Mouse (Mus musculus): Measurements from ENCODE around the gene Kcnc3. TPM values are rescaled to one million over a fixed set of nuclear protein-coding genes. Genes with fewer than 3 reads are reported as not detected.
A peak's percentile ranks its signal among the peaks of the same experiment; 100 is the strongest.

Gene Kcnc3
- polyA plus RNA-seq, 1 experiment from 2014 or later: 0.08 TPM

GRCm38 (mm10) chr7:44636684-44637083 is 46.2 kb downstream of the Kcnc3 start:
- peaks cover 66% of the 10 kb centered on the region for H3K27me3 ChIP-seq (ENCODE audit: control insufficient read depth, insufficient read depth, low read length)
- ATAC-seq (replicated peaks; ENCODE audit: extremely low read depth, insufficient read depth, low FRiP score): no peak

GRCm38 (mm10) chr7:44638663-44639062 is 48.2 kb downstream of the Kcnc3 start:
- no peak for ATAC-seq (replicated peaks; ENCODE audit: extremely low read depth, insufficient read depth, low FRiP score)
- Histone ChIP-seq H3K27me3 (ENCODE audit: control insufficient read depth, insufficient read depth, low read length) (peaks cover 56% of the 10 kb centered on the region), H3K9ac (ENCODE audit: low read length) (no peak overlapping the region), H3K27ac (ENCODE audit: low read length) (no peak overlapping the region), H3K4me2 (ENCODE audit: low read depth, low read length) (no peak overlapping the region; the same call in 1 of the 2 replicates), H3K9me3 (replicated peaks; ENCODE audit: control insufficient read depth, low read length) (no peaks in the 10 kb centered on the region), H3K4me1 (ENCODE audit: control insufficient read depth, insufficient read depth, low read length) (no peaks in the 10 kb centered on the region), H3K36me3 (ENCODE audit: control insufficient read depth, insufficient read depth) (no peaks in the 10 kb centered on the region), H3K4me3 (ENCODE audit: low read length) (no peak overlapping the region)
- 5% methylated on average over 16 of the region's 16 CpGs for WGBS

More at GRCm38 (mm10) chr7:44636684-44637083, 46.2 kb downstream of the Kcnc3 start:
- Histone ChIP-seq H3K27ac (ENCODE audit: low read length) (no peak overlapping the region), H3K4me1 (ENCODE audit: control insufficient read depth, insufficient read depth, low read length) (no peaks in the 10 kb centered on the region), H3K4me2 (ENCODE audit: low read depth, low read length) (no peak overlapping the region), H3K9ac (ENCODE audit: low read length) (no peak overlapping the region), H3K36me3 (ENCODE audit: control insufficient read depth, insufficient read depth) (no peaks in the 10 kb centered on the region), H3K9me3 (replicated peaks; ENCODE audit: control insufficient read depth, low read length) (no peaks in the 10 kb centered on the region), H3K4me3 (ENCODE audit: low read length) (no peak overlapping the region)
- WGBS: 74% methylated on average over 9 of the region's 9 CpGs

- 19% methylated on average over 25 of the region's 25 CpGs for WGBS
- Histone ChIP-seq H3K9me3 (replicated peaks; ENCODE audit: control insufficient read depth, low read length) (no peaks in the 10 kb centered on the region), H3K4me3 (ENCODE audit: low read length) (no peak overlapping the region), H3K4me1 (ENCODE audit: control insufficient read depth, insufficient read depth, low read length) (no peaks in the 10 kb centered on the region), H3K9ac (ENCODE audit: low read length) (no peak overlapping the region), H3K27me3 (ENCODE audit: control insufficient read depth, insufficient read depth, low read length) (peaks cover 68% of the 10 kb centered on the region), H3K4me2 (ENCODE audit: low read depth, low read length) (peak overlapping the region; percentile 2; the same call in 1 of the 2 replicates), H3K36me3 (ENCODE audit: control insufficient read depth, insufficient read depth) (no peaks in the 10 kb centered on the region), H3K27ac (ENCODE audit: low read length) (no peak overlapping the region)
- ATAC-seq (replicated peaks; ENCODE audit: extremely low read depth, insufficient read depth, low FRiP score): no peak
These were observed 50.6 kb downstream of the Kcnc3 start for GRCm38 (mm10) chr7:44640843-44641605.

- no peaks in the 10 kb centered on the region for H3K4me1 ChIP-seq (ENCODE audit: control insufficient read depth, insufficient read depth, low read length)
- 25% methylated on average over 8 of the region's 8 CpGs for WGBS
- no peaks in the 10 kb centered on the region for H3K36me3 ChIP-seq (ENCODE audit: control insufficient read depth, insufficient read depth)
- H3K9me3 ChIP-seq (replicated peaks; ENCODE audit: control insufficient read depth, low read length): no peaks in the 10 kb centered on the region
- H3K27ac ChIP-seq (ENCODE audit: low read length): no peak overlapping the region
- no peak overlapping the region for H3K4me3 ChIP-seq (ENCODE audit: low read length)
- no peak for ATAC-seq (replicated peaks; ENCODE audit: extremely low read depth, insufficient read depth, low FRiP score)
- no peak overlapping the region for H3K9ac ChIP-seq (ENCODE audit: low read length)
- H3K27me3 ChIP-seq (ENCODE audit: control insufficient read depth, insufficient read depth, low read length): peaks cover 71% of the 10 kb centered on the region
- H3K4me2 ChIP-seq (ENCODE audit: low read depth, low read length): no peak overlapping the region
These were observed 51.4 kb downstream of the Kcnc3 start for GRCm38 (mm10) chr7:44641887-44642286.

- no peak overlapping the region for H3K27ac ChIP-seq (ENCODE audit: low read length)
- H3K9ac ChIP-seq (ENCODE audit: low read length): no peak overlapping the region
- H3K4me1 ChIP-seq (ENCODE audit: control insufficient read depth, insufficient read depth, low read length): no peaks in the 10 kb centered on the region
- no peak for ATAC-seq (replicated peaks; ENCODE audit: extremely low read depth, insufficient read depth, low FRiP score)
- peaks cover 47% of the 10 kb centered on the region for H3K27me3 ChIP-seq (ENCODE audit: control insufficient read depth, insufficient read depth, low read length)
- WGBS: 66% methylated on average over 5 of the region's 5 CpGs
- H3K4me2 ChIP-seq (ENCODE audit: low read depth, low read length): no peak overlapping the region
- H3K4me3 ChIP-seq (ENCODE audit: low read length): no peak overlapping the region
- H3K9me3 ChIP-seq (replicated peaks; ENCODE audit: control insufficient read depth, low read length): no peaks in the 10 kb centered on the region
- H3K36me3 ChIP-seq (ENCODE audit: control insufficient read depth, insufficient read depth): no peaks in the 10 kb centered on the region
These were observed 54.8 kb downstream of the Kcnc3 start for GRCm38 (mm10) chr7:44645256-44645655.

GRCm38 (mm10) chr7:44645951-44646350 is 55.5 kb downstream of the Kcnc3 start:
- Histone ChIP-seq H3K4me1 (ENCODE audit: control insufficient read depth, insufficient read depth, low read length) (no peaks in the 10 kb centered on the region), H3K4me2 (ENCODE audit: low read depth, low read length) (no peak overlapping the region), H3K27ac (ENCODE audit: low read length) (no peak overlapping the region), H3K4me3 (ENCODE audit: low read length) (no peak overlapping the region), H3K36me3 (ENCODE audit: control insufficient read depth, insufficient read depth) (no peaks in the 10 kb centered on the region), H3K27me3 (ENCODE audit: control insufficient read depth, insufficient read depth, low read length) (peaks cover 40% of the 10 kb centered on the region), H3K9me3 (replicated peaks; ENCODE audit: control insufficient read depth, low read length) (no peaks in the 10 kb centered on the region), H3K9ac (ENCODE audit: low read length) (no peak overlapping the region)
- WGBS: 26% methylated on average over 15 of the region's 15 CpGs
- no peak for ATAC-seq (replicated peaks; ENCODE audit: extremely low read depth, insufficient read depth, low FRiP score)

- Histone ChIP-seq H3K27me3 (ENCODE audit: control insufficient read depth, insufficient read depth, low read length) (peaks cover 27% of the 10 kb centered on the region), H3K9me3 (replicated peaks; ENCODE audit: control insufficient read depth, low read length) (no peaks in the 10 kb centered on the region), H3K4me3 (ENCODE audit: low read length) (no peak overlapping the region), H3K4me2 (ENCODE audit: low read depth, low read length) (no peak overlapping the region), H3K4me1 (ENCODE audit: control insufficient read depth, insufficient read depth, low read length) (no peaks in the 10 kb centered on the region), H3K9ac (ENCODE audit: low read length) (no peak overlapping the region), H3K36me3 (ENCODE audit: control insufficient read depth, insufficient read depth) (no peaks in the 10 kb centered on the region), H3K27ac (ENCODE audit: low read length) (no peak overlapping the region)
- 52% methylated on average over 7 of the region's 7 CpGs for WGBS
- ATAC-seq (replicated peaks; ENCODE audit: extremely low read depth, insufficient read depth, low FRiP score): no peak
These were observed 56.7 kb downstream of the Kcnc3 start for GRCm38 (mm10) chr7:44647042-44647724.

- Histone ChIP-seq H3K27ac (ENCODE audit: low read length) (no peak overlapping the region), H3K4me2 (ENCODE audit: low read depth, low read length) (no peak overlapping the region), H3K27me3 (ENCODE audit: control insufficient read depth, insufficient read depth, low read length) (peaks cover 24% of the 10 kb centered on the region), H3K4me3 (ENCODE audit: low read length) (no peak overlapping the region), H3K36me3 (ENCODE audit: control insufficient read depth, insufficient read depth) (no peaks in the 10 kb centered on the region), H3K4me1 (ENCODE audit: control insufficient read depth, insufficient read depth, low read length) (no peaks in the 10 kb centered on the region), H3K9me3 (replicated peaks; ENCODE audit: control insufficient read depth, low read length) (no peaks in the 10 kb centered on the region), H3K9ac (ENCODE audit: low read length) (no peak overlapping the region)
- WGBS: 49% methylated on average over 10 of the region's 10 CpGs
- ATAC-seq (replicated peaks; ENCODE audit: extremely low read depth, insufficient read depth, low FRiP score): no peak
These were observed 57.3 kb downstream of the Kcnc3 start for GRCm38 (mm10) chr7:44647729-44648128.

- Histone ChIP-seq H3K9me3 (replicated peaks; ENCODE audit: control insufficient read depth, low read length) (no peaks in the 10 kb centered on the region), H3K9ac (ENCODE audit: low read length) (no peak overlapping the region), H3K4me1 (ENCODE audit: control insufficient read depth, insufficient read depth, low read length) (no peaks in the 10 kb centered on the region), H3K27ac (ENCODE audit: low read length) (no peak overlapping the region), H3K36me3 (ENCODE audit: control insufficient read depth, insufficient read depth) (no peaks in the 10 kb centered on the region), H3K27me3 (ENCODE audit: control insufficient read depth, insufficient read depth, low read length) (peaks cover 20% of the 10 kb centered on the region), H3K4me3 (ENCODE audit: low read length) (no peak overlapping the region), H3K4me2 (ENCODE audit: low read depth, low read length) (no peak overlapping the region)
- ATAC-seq (replicated peaks; ENCODE audit: extremely low read depth, insufficient read depth, low FRiP score): no peak
- WGBS: 65% methylated on average over 8 of the region's 8 CpGs
These were observed 58.7 kb downstream of the Kcnc3 start for GRCm38 (mm10) chr7:44649094-44649610.
